Comparison of ENCODE assay signal across 1 mouse cellular context in genomic region chr9:108347540-108348289, GRCm38 (mm10).
TF ChIP-seq lines count a peak whose summit lies in the region.

Usp4 (plus strand) TSS chr9:108347853.

TF ChIP-seq in MEL, 35 proteins besides CTCF, POLR2A, EP300 and RAD21 (continued from another document):
- TF ChIP-seq RCOR1 (IDR thresholded peaks at IDR 0.05; ENCODE audit: low read depth, low read length) (peak; percentile 37; the same call in 1 of the 2 replicates), NELFE (IDR thresholded peaks at IDR 0.05; ENCODE audit: low read depth, low read length) (peak; percentile 71; the same call in 1 of the 2 replicates), HCFC1 (IDR thresholded peaks at IDR 0.05; ENCODE audit: low read depth, low read length) (peak; percentile 82), CHD1 (IDR thresholded peaks at IDR 0.05; ENCODE audit: low read depth, low read length) (no peak), UBTF (IDR thresholded peaks at IDR 0.05; ENCODE audit: borderline replicate concordance, insufficient read depth, low read depth, low read length) (no peak), MAZ (IDR thresholded peaks at IDR 0.05; ENCODE audit: low read depth, low read length) (peak; percentile 74; the same call in 1 of the 2 replicates), TCF12 (IDR thresholded peaks at IDR 0.05; ENCODE audit: low read depth, low read length) (peak; percentile 47; the same call in 1 of the 2 replicates), USF1 (IDR thresholded peaks at IDR 0.05; ENCODE audit: low read depth, low read length) (peak; percentile 51; the same call in 1 of the 2 replicates), MYB (IDR thresholded peaks at IDR 0.05; ENCODE audit: low read depth, low read length) (no peak), GATA1 (IDR thresholded peaks at IDR 0.05; ENCODE audit: low read depth, low read length) (no peak), GABPA (IDR thresholded peaks at IDR 0.05; ENCODE audit: low read depth, low read length) (no peak), MYC (IDR thresholded peaks at IDR 0.05; ENCODE audit: low read depth, low read length) (no peak), ZC3H11A (IDR thresholded peaks at IDR 0.05; ENCODE audit: low read depth, low read length) (no peak)
